Mouse (Mus musculus) heart, postnatal 0 days (tissue): ENCODE data around the gene Mrpl20.

Experiments
- CTCF ChIP-seq: IDR thresholded peaks from 2 replicates; pipeline ENCODE4 v1.5.1; 2016; ENCODE audit warnings: antibody characterized with exemption, control low read depth, low read depth
- EP300 ChIP-seq: IDR thresholded peaks from 2 replicates; pipeline ENCODE4 v1.6.1; 2016; ENCODE audit warnings: antibody characterized with exemption, low read depth

- TF ChIP-seq CTCF (no peak), EP300 (no peak)
These were observed 53.4 kb downstream of the Mrpl20 start for GRCm38 (mm10) chr4:155856071-155856470.
